In the genomic region with DNA sequence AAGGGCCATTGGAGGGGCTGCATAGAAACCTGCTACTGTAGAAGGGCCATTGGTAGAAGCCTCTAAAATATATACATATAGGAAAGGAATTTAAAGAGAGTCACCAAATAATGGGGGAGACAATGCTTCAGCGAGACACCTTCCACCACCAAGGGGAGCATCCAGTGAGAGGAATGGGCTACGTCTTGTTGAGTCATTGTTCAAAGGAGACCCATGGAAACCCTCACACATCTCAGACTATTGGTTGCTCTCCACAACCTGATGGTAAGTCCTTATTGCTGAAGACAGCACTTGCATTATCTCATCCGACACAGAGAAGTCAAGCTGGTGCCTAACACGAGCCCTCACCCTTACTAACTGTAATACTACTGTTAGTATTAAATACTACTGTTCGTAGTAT, we compare ENCODE assay signal across 31 mouse cellular contexts. TPM values are rescaled to one million over a fixed set of nuclear protein-coding genes. Genes with fewer than 3 reads are reported as not detected.
"Had no signal": no experiment of that assay in that cellular context is flagged by ENCODE, and none has a peak within 500 bp of the region (broad histone marks: within the 10 kb centered on the region; RNA-seq: fewer than 3 reads in every experiment).

No protein-coding gene starts in this region.

- H3K9me3 ChIP-seq: embryonic facial prominence, embryonic 10.5 days; embryonic facial prominence, embryonic 12.5 days; embryonic facial prominence, embryonic 13.5 days; embryonic facial prominence, embryonic 15.5 days; forebrain, embryonic 10.5 days; forebrain, embryonic 12.5 days; forebrain, embryonic 13.5 days; forebrain, embryonic 15.5 days had no signal

- DNase-seq: cerebellum, adult 2 months; cerebellum, adult 8-10 months; cerebellum, adult 9-10 months; cerebellum, adult 9-11 months; cerebellum, postnatal 10 days; cerebellum, postnatal 14 days; cerebellum, postnatal 25 days; cerebellum, postnatal 36 days; embryo, embryonic 11 days; forebrain, postnatal 0 days; gastrocnemius, adult 2 months; gastrocnemius, postnatal 10 days; gastrocnemius, postnatal 14 days; gastrocnemius, postnatal 25 days; gastrocnemius, postnatal 36 days; heart, adult 11 months; heart, adult 18-20 months; heart, adult 2 months had no signal

- H3K27me3 ChIP-seq: embryonic facial prominence, embryonic 13.5 days; embryonic facial prominence, embryonic 15.5 days; forebrain, embryonic 15.5 days had no signal

- H3K36me3 ChIP-seq: embryonic facial prominence, embryonic 10.5 days; forebrain, embryonic 10.5 days; forebrain, embryonic 12.5 days; forebrain, embryonic 15.5 days had no signal

- ATAC-seq: forebrain, embryonic 13.5 days; forebrain, embryonic 14.5 days; forebrain, embryonic 15.5 days; forebrain, embryonic 16.5 days; forebrain, postnatal 0 days had no signal

- H3K4me3 ChIP-seq: embryonic facial prominence, embryonic 10.5 days; embryonic facial prominence, embryonic 12.5 days; embryonic facial prominence, embryonic 13.5 days; embryonic facial prominence, embryonic 15.5 days; erythroblast, embryonic 14.5 days; forebrain, embryonic 10.5 days; forebrain, embryonic 12.5 days; forebrain, embryonic 13.5 days; forebrain, embryonic 15.5 days; gastrocnemius, adult 2 months; heart, adult 2 months had no signal

- H3K4me2 ChIP-seq: embryonic facial prominence, embryonic 12.5 days; embryonic facial prominence, embryonic 13.5 days; embryonic facial prominence, embryonic 15.5 days; forebrain, embryonic 12.5 days; forebrain, embryonic 13.5 days; forebrain, embryonic 15.5 days had no signal

- H3K9ac ChIP-seq: embryonic facial prominence, embryonic 12.5 days; embryonic facial prominence, embryonic 13.5 days; embryonic facial prominence, embryonic 15.5 days; forebrain, embryonic 12.5 days; forebrain, embryonic 13.5 days; forebrain, embryonic 15.5 days; forebrain, postnatal 0 days had no signal

- H3K27ac ChIP-seq: embryonic facial prominence, embryonic 10.5 days; embryonic facial prominence, embryonic 12.5 days; embryonic facial prominence, embryonic 13.5 days; embryonic facial prominence, embryonic 15.5 days; forebrain, embryonic 10.5 days; forebrain, embryonic 12.5 days; forebrain, embryonic 13.5 days; forebrain, embryonic 15.5 days; gastrocnemius, adult 2 months; heart, adult 2 months had no signal

RNA-seq across cellular contexts. Expression of gene Slc5a2, which starts 9.7 kb away (rescaled TPM):
- polyA plus RNA-seq: cortical plate, adult 2 months; embryonic facial prominence, embryonic 14.5 days; embryonic facial prominence, embryonic 15.5 days; forebrain, embryonic 10.5 days; forebrain, embryonic 12.5 days; forebrain, embryonic 13.5 days; forebrain, embryonic 14.5 days; forebrain, embryonic 15.5 days; forebrain, embryonic 16.5 days had no signal
